Mouse (Mus musculus): ENCODE data around the gene Cnr2.
"Not testable (repeated sequence)": the region's sequence is repeated elsewhere in the genome, so short reads cannot be mapped to it uniquely, and the experiment has no call there.

The Cnr2 gene

DNA sequence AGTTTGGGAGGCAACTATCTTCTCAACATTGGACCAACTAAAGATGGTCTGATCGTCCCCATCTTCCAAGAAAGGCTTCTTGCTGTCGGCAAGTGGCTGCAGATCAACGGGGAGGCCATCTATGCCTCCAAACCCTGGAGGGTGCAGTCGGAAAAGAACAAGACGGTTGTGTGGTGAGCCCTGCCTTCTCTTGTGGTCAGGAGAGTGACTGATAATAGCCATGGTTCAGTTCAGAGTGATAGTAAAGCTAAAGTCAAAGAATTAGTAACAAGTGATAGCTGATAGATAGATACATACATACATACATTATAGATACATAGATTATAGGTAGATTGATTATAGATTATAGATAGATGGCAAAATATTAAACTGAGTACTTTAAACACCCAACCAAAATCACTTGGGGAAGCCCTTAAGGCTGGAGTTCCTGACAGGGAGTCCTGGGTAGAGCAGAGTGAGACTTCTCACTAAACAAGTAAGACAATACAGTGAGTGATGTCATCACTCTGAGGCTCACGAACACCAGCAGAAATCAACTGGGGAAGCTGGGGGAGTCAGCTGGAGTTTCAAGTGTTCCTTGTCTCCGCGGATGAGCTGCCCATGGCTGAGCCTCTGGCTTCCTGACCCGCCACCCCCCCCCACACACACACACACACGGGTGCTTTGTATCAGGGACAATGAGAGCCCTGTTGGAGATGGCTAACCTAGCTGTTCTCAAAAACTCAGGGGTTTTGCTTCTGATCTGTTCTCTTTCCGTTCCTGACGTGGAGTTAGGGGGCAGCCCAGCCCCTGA, 39.7 kb downstream of the Cnr2 start:
- DNase-seq (ENCODE audit: low spot score in 2 of 2), result no peak

DNA sequence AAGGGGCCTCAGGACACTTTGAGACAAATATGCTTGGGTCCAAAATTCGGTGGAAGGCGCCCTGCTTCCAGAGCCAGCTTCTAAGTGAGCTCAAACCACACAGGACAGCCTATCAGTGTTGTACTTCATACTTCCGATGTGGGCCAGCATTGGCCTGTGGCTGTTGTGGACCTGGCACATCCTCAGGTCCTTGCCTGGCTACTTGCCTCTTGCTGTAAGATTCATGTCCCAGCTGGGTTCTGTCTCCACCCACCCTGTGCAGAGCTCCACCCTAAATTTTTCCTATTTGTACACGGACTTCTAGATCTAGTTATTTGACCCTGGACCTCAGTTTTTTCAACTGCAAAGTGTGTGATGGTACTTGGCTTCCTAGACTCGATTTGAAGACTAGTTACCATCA, 40.3 kb downstream of the Cnr2 start:
- DNase-seq (ENCODE audit: low spot score in 2 of 2), result no peak

DNA sequence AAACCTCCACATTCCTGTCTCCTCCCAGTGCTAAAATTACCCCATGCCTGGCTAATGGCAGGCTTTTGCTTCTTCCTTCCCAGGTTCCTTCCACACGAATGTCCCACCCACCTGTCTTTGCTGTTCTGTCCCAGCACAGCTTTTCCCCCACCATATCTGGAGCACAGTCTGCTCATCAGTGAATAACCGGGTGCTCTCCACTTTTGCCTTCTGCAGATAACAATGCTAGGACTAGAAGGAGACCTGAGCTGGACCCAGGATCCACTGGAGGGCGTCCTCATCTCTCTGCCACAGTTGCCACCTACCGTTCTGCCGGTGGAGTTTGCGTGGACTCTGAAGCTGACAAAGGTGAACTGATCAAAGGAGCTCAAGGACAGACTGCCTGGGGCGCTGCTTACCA, 43.7 kb downstream of the Cnr2 start:
- no peak for DNase-seq (ENCODE audit: low spot score in 2 of 2)

DNA sequence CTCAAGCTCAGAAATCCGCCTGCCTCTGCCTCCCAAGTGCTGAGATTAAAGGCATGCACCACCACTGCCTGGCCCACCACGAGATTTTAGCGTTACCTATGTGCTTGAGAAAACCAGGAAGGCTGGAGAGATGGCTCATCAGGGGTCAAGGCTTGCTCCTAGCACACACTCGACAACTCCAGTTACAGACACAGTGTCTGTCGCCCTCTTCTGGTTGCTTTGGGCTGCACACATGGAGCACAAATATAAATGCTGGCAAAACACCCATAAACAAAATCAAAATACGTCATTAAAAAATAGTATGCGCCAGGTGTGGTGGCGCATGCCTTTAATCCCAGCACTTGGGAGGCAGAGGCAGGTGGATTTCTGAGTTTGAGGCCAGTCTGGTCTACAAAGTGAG, 45.8 kb downstream of the Cnr2 start:
- DNase-seq (ENCODE audit: low spot score in 2 of 2), result not testable (repeated sequence)

DNA sequence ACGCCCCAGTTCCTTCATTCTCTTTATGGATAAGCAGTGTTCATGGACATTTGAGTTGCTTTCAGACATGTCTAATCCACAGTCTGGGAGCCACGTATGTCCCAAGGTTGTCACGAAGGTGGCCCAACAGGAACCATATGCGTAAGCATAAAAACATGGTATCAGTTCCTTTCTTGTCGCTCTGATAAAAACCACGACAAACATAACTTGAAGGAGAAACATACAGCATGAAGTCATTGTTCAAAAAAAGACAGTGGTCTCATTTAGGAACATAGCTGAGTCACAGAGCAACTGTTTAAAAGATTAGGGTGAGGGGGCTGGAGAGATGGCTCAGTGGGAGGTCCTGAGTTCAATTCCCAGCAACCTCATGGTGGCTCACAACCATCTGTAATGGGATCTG, 47.0 kb downstream of the Cnr2 start:
- no peak for DNase-seq (ENCODE audit: low spot score in 2 of 2)

DNA sequence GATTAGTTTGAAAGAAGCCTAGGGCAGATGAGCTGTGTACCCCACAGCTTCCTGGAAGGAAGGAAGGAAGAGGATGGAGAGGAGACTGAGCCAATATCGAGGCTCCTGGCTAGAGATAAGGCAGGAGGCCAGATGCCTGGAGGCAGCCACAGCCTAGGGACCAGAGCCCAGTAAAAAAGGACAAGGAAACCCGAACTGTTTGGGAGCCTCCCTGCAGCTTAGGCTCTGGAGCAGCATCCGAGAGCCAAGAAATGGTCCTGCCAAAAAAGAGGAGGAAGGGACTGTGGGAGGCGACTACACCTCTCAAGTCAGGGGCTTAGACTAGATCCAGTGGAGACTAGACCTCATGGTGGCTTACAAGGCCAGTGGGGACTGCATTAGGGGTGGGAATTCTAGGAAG, 48.2 kb downstream of the Cnr2 start:
- DNase-seq (ENCODE audit: low spot score in 2 of 2), result no peak

DNA sequence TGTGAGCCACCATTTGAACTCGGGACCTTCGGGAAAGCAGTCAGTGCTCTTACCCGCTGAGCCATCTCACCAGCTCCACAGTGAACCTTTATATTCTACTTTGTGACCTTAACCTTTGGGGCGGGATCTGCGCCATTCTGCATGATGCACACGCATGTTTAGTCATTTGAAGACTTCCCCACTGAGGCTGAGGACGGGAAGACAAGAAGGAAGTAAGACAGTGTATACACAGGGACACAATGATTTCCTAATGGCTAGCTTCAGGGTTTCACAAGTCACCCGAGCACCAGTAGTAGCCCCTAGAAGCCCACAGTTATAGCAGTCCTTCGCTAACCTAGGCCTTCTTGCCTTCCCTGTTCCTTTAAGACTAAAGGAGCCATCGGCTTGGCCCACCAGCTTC, 50.5 kb downstream of the Cnr2 start:
- no peak for DNase-seq (ENCODE audit: low spot score in 2 of 2)

DNA sequence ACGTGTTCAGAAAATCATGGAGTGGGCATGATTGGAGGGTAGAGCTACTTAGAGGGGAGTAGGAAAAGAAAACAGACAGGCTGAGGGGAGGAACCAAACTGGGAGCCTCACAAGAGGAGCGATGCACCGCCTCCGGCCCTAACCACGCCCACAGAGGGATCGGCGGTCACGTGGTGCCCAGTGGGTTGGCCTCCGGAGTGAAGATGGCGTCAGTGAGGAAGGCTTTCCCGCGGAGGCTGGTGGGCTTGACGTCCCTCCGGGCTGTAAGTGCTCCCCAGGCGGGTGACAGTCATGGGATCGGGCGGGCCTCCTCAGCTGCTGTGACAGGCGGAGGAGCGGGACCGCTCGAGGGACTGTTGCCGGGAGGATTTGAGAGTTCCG, 51.1 kb downstream of the Cnr2 start, which contains the start of gene Hmgcl:
Gene Hmgcl (plus strand): TSS at position 171 of the 381 bp plus-strand sequence.
- peak; percentile 93 to 96 for DNase-seq (ENCODE audit: low spot score in 2 of 2)

DNA sequence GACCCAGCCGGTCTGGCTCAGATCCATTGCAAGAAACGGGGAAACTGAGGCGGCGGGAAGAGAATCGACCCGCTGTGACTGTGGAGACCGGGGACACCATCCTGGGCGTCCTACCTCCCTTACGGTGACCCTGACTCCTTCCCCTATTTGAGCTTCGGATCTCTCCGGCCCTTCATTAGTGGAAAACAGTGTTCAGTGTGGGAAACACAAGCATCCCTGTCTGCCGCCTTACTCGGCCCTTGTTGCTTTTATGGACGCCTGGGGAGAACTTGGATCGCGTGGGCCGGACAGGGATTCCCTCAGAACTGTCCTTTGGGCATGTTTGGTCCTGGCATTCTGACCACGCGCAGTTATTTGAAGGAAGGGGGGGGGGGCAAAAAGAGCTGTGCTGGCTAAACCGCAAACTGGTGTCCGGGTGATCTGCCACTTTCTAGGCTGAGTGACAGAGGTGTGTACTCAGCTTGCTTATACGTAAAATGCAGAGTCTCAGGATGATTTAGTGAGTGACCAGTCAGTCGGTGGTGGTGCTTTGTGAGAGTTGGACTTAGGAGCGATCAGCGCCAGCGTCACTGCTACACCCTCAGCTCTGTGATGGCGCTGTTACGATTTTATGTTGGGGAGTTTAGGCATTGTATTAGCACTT, 51.6 kb downstream of the Cnr2 start:
- DNase-seq (ENCODE audit: low spot score in 2 of 2), result no peak

DNA sequence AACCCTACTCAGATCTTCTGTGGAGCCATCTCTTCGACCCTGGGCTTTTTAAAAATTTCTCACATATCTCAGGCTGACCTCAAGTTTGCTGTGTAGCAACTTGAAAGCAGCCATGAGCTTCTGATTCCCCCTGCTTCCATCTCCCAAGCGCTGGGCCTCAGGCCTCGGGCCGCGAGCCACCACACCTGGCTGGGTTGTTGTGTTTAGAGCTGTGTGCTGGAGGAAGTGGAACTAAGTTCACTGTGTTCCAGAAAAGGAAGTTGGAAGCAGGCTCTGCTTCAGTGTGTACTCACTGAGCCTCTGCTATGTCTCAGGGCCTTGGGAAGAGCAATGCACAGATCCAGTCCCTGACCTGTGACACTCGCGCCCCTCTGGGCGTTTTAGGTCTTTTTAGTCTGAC, 52.9 kb downstream of the Cnr2 start:
- no peak for DNase-seq (ENCODE audit: low spot score in 2 of 2)

DNA sequence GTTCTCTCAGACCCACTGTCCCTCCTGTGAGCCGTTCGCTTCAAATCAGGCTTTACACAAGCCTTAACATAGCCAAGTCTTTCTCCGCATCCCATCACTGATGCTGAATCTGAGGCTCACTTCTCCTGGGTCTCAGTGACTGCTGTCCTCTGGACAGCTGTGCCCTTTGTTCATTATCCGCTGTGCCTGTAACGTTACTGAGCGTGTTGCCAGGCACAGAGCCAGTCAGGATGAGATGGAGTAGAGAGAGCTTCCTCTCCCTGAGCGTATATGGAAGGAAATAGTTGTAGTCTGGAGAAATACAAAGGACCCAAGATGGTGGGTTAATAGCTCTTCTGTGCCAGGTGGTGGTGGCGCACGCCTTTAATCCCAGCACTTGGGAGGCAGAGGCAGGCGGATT, 54.3 kb downstream of the Cnr2 start:
- DNase-seq (ENCODE audit: low spot score in 2 of 2), result no peak

DNA sequence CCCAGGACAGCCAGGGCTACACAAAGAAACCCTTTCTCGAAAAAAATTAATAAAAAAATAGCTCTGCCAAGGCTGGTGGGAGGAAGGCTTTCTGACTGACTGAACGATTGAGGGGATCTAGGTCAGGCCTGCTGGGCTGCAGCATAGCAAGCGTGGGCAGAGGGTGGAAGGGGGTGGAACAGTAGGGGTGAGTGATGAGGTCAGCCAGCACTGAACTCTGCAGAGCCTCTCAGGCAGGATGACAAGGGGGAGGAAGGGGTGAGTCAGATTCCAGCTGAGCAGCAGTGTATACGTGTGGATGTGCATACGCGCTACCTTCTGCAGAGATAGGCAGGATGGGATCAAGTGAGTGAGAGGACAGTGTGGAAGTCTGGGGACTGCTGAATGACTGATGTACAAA, 54.7 kb downstream of the Cnr2 start:
- DNase-seq (ENCODE audit: low spot score in 2 of 2), result no peak

DNA sequence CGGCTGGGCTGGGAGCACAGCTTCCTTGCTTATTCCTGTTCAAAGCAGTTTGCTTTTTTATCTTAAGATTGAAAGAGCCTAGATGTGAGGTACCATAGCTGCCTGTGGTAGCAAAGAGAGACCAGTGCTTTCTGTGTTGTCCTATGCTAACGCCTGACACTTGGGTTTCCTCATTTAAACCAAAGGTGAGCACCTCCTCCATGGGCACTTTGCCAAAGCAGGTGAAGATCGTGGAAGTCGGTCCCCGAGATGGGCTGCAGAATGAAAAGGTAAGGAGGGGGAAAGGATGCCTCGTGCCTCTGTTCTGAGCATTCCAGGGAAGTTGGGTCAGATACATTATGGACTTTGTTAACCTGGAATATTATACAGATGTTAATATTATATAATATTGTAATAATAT, 55.2 kb downstream of the Cnr2 start:
- DNase-seq (ENCODE audit: low spot score in 2 of 2), result no peak

DNA sequence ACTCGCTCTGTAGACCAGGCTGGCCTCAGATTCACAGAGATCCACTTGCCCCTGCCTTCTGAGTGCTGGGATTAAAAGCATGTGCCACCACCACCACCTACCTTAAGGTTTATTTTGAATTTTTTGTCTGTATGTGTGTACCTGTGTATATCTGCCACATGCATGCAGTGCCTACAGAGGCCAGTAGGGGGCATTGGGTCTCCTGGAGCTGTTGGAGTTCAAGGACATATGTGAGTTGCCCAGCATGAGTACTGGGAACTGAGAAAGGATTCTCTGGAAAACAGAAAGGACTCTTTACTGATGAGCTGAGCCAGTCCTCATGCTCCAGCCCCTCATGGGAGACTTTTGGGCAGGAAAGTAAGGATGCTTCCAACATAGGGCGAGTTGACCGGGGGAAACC, 56.3 kb downstream of the Cnr2 start:
- DNase-seq (ENCODE audit: low spot score in 2 of 2), result no peak

DNA sequence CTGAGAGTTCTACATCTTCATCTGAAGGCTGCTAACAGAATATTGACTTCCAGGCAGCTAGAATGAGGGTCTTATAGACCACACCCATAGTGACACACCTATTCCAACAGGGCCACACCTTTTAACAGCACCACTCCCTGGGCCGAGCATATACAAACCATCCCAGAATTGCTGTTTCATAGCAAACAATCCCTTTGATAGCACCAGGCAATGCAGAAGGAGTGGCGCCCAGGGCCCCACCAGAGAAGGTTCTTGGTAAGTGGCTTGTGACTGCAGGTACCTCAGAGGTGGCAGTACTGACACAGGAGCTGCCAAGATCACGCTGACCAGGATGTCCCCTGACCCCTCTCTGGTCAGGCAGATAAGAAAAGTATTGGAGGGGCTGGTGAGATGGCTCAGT, 58.0 kb downstream of the Cnr2 start:
- DNase-seq (ENCODE audit: low spot score in 2 of 2), result no peak

DNA sequence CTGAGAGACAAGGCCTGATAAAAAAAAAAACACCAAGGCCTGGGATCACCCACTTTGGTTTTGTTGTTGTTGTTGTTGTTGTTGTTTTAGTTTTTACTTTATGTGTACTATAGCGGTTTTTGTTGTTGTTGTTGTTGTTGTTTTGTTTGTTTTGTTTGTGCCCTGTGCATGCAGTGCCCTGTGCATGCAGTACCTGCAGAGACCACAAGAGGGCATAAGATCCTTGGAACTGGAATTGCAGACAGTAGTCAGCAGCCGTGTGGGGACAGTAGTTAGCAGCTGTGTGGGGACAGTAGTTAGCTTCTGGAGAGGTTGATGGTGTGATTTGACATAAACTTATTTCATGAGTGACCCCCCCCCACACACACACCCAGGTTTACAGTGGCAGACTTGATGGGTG, 59.0 kb downstream of the Cnr2 start:
- DNase-seq (ENCODE audit: low spot score in 2 of 2), result peak in 1 of 2 experiments; percentile 67

DNA sequence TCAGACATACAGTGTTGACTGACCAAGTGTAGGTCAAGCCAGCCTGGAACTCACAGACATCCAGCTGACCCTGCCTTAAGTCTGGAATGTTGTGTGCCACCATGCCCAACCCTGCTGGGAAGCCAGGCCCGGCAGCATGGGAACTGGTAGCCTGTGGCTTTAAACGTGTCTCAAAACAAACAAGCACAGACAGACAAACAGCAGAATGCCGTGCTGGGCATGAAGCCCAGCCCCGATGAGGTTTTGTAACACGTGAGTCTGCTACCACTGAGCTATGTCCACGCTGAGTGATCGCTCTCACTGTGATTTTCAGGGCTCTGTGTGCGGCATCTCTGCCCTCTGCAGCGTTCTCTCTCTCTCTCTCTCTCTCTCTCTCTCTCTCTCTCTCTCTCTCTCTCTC, 60.7 kb downstream of the Cnr2 start:
- DNase-seq (ENCODE audit: low spot score in 2 of 2), result no peak

DNA sequence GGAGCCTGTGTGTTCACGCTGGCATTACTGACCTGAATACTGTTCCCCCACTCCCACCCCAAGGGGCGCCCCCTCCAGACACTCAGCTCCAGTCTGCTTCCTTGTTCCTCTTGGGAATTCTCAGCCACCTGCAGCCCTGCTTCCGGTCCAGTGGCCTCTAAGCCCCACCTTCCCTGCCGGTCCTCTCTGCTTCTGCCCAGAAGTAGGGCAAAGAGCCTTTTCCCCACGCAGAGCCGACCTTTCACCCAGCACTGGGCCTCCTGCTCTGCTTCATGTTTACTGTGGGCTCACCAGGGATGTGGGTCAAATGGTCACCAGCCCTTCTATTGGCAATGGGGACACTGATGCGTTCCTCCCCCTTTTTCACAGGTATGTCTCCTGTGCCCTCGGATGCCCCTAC, 63.2 kb downstream of the Cnr2 start:
- no peak for DNase-seq (ENCODE audit: low spot score in 2 of 2)

DNA sequence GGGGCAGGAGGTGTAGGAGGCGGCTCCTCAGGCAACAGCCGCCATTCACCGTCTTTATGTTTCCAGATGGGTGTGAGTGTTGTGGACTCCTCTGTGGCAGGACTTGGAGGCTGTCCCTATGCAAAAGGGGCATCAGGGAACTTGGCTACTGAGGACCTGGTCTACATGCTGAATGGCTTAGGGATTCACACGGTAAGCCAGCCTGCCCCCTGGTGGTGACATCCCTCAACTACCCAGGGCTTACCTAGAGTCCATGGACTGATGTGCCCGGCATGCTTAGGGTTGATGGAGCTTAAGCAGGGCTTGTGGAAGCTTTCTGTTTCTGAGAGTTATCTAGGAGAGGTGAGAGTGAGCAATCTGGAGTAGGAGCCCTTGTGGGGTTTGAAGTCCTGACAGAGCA, 65.5 kb downstream of the Cnr2 start:
- peak in 1 of 2 experiments; percentile 64 for DNase-seq (ENCODE audit: low spot score in 2 of 2)

DNA sequence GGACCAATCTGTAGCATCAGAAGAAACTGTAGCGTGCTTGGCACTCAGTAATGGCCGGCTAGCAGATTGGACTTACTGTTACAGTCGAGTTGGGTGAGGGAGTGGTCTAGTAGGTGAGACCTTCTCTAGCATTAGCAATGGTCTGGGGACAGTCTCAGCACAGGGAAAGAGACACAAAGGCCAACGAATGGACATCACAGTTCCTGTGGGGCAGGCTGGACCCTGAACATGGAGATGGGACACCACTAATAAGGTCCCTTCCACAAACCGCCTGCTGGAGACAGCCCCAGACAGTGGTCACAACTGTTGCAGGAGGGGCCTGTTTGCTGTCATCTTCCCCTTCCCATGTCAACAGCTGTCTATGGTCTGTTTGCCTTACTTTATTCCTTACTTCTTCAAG, 66.5 kb downstream of the Cnr2 start:
- no peak for DNase-seq (ENCODE audit: low spot score in 2 of 2)

DNA sequence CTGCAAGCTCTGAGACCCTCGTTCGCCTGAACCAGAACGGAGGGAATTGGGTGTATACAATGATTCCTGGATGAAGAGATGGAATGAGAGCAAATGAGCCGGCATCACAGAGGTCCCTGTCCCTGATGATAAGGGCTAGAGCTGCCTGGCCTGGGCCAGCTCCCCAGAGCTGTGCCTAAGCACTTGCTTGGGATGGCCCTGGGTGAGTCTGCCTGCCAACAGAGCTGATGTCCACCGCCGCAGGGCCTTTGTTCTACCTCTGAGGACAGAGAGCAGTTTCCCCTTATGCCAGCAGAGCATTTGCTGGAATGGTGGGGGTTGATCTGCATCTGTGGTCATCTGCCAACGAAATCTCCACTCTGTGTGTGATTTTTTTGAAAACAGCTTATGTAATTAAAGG, 67.0 kb downstream of the Cnr2 start:
- DNase-seq (ENCODE audit: low spot score in 2 of 2), result no peak

DNA sequence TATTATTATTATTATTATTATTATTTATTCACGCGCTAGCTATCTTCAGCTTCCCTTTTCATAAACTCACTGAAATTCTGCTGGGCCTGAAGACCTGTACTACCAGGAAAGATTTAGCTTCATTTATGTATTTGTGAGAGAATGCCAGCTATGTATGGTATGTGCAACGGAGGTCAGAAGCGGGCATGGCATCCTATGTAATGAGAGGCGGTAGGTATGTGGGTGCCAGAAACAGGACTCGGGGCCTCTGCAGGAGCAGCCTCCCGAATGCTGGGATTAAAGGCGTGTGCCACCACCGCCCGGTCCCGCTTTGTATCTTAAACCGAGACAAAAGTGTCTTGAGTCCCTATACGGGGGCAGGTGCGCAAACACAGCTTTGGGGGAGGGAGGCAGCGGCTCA, 67.8 kb downstream of the Cnr2 start:
- no peak for DNase-seq (ENCODE audit: low spot score in 2 of 2)

DNA sequence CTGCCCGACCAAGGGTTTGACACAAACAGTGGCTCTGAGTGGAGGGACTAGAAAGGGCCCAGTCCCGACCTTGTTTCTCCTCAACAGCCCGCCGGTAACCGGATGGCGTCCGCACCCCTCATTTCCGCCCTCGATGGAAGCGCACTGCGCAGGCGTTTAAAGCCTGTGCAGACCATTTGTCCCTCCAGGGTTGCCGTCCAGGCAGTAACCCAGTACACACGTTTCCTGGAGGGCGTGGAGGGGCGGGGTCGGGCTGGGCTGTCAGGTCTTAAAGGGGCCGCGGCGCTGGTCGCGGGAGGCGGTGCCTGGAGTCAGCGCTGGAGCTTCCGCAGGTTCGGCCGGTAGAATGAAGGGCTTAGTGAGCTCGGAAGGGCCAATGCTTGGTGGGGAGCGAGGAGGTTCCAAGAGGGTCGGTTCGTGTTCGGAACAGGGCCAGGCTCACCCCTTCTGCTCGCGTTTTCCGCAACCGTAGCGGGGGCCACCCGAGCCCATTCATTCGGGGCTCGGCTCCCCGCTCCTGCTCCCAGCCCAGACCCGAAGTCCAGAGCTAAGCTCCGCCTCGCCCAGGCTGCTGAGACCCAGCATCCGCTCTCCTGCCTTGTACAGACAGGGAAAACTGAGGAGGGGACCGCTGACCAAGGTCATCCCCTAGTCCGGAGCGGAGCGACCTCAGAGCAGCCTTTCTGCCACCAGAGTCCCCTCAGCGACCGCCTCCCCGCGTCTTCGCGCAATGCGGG, 68.4 kb downstream of the Cnr2 start, which contains the start of gene Gale:
Gene Gale (plus strand): TSS at position 271 of the 737 bp plus-strand sequence.
- DNase-seq (ENCODE audit: low spot score in 2 of 2), result peak; percentile 89 to 92

Measured in frontal cortex, postnatal 10 days (tissue).